Mouse (Mus musculus): ENCODE results near the gene Dock2.

The Dock2 gene

DNA sequence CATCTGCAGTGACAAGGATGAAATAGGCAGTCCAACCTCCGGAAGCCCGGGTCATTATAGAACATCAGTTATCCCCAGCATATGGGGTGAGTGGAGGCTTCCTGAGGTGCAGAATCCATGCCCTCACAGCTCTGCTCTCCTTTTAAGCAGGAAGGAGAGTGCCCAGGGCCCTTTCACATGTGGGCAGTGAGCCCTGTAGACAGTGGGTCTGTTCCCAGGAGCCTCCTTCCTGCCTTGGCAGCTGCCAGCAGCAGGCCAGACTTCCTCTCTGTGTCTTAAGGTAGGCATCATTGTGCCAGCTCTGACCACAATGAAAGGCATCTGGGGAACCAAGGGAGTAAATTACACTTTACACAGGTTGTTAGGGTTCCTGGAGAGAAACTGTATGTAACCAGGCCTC lies 14.3 kb downstream of the Dock2 start:
- DNase-seq (ENCODE audit: low spot score) = no peak

GRCm38 (mm10) chr11:34763739-34764361 lies 19.8 kb downstream of the Dock2 start:
- no peak for DNase-seq (ENCODE audit: low spot score)

DNA sequence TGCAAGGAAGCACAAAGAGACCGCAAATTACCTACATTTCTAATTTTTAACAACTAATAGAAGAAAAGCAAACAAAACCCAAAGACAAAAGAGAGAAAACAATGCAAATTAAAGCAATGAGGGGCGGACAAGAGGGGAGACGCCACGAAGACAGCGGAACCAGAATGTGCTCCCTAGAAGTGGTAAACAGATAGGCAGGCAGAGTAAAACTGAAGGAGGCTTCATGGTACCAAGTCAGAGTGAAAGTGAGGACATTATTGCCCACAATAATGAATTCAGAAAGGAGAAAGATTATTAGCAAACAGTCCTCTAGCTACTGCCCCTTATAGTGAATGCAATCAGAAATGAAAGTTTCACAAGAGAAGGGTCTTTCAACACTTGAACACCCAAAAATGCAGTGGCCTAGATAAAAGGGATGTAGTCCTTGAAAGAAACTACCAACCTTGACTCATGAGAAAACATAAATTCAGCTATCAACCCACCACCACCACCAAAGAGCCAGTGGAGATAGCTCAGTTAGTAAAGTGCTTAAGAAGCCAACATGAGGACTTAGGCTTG lies 21.0 kb downstream of the Dock2 start:
- DNase-seq (ENCODE audit: low spot score) = no peak

- DNase-seq (ENCODE audit: low spot score) = no peak
Observed at GRCm38 (mm10) chr11:34762125-34762524, 21.6 kb downstream of the Dock2 start.

- no peak for DNase-seq (ENCODE audit: low spot score)
Observed at GRCm38 (mm10) chr11:34759582-34759981, 24.1 kb downstream of the Dock2 start.

- DNase-seq (ENCODE audit: low spot score) = no peak
Observed at GRCm38 (mm10) chr11:34741081-34741480, 42.6 kb downstream of the Dock2 start.

DNA sequence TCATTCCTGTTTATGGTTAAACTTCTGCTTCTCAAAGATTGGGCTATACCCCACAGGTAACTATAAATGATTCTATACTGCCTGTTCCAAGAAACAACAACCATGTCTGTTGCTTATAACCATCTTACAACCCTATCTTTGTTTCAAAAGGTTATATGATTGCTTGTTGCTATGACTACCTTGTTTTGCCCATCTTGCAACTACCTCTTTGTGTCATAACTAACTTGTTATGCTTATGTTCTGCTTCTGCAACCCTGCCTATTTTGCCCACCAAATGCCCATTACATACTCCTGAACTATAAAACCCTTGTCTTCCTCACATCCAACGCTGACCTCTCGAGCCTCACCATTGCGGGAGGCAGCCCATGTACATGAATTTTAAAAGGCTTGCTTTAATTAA lies 43.9 kb downstream of the Dock2 start:
- DNase-seq (ENCODE audit: low spot score) = no peak

DNA sequence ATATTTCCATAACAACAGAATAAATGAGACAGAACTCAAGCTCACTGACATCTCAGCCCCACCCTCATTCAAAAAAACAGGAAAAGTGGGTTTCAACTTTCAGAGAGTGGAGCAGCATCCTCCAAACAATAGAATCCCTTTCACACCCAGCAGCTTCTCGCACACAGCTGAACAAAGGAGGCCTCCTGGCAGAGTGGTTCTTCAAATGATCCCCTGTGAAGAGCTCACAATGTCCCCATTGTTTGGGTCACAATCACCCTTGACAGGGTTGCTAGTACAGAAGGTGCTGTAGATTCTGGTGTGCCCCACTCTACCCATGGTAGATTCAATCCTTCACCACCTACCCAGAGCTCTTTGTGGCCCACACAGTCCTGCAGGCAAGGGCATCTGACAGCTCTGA lies 44.7 kb downstream of the Dock2 start:
- DNase-seq (ENCODE audit: low spot score) = peak; percentile 57

- no peak for DNase-seq (ENCODE audit: low spot score)
Observed at GRCm38 (mm10) chr11:34737193-34737592, 46.5 kb downstream of the Dock2 start.

DNA sequence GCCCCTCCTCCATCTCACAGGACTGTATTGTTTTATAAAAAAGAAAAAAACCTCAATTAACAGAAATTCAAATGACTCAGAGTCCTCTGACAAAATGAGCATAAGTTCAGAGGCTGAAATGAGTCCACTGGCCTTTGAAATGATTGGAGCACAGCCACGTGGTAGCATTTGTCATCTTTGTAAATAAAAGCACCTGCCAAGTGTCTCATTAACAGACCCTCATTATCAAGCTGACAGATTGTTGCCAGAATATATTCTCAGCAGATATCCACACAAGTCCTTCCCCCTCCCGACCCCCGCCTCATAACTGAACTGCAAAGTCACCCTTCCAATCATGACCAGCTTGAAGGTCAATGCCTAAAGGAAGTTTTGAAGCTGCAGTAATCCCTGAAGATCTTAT lies 49.7 kb downstream of the Dock2 start:
- DNase-seq (ENCODE audit: low spot score) = no peak

DNA sequence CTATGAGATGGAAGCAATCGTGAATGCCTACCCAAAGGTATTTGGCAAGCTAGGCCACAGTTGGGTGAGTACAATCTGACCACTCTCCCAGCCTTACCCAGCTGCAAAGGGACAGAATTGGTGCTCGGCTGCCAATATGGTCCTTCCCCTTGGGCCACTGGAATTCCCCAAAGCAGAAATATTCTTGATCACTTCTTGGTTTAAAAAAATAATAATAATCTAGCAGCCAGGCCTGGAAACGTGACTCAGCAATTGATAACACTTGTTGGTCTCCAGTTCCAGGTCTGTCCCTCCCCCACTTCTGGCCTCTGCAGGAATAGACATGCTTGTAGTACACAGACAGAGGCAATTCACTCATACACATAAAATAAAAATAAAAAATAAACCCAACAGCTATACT lies 56.2 kb downstream of the Dock2 start:
- no peak for DNase-seq (ENCODE audit: low spot score)

- no peak for DNase-seq (ENCODE audit: low spot score)
Observed at GRCm38 (mm10) chr11:34726699-34727347, 56.9 kb downstream of the Dock2 start.

GRCm38 (mm10) chr11:34713360-34713759 lies 70.3 kb downstream of the Dock2 start:
- DNase-seq (ENCODE audit: low spot score) = no peak

GRCm38 (mm10) chr11:34708278-34708677 lies 75.4 kb downstream of the Dock2 start:
- no peak for DNase-seq (ENCODE audit: low spot score)

GRCm38 (mm10) chr11:34707360-34707759 lies 76.3 kb downstream of the Dock2 start:
- DNase-seq (ENCODE audit: low spot score) = no peak

DNA sequence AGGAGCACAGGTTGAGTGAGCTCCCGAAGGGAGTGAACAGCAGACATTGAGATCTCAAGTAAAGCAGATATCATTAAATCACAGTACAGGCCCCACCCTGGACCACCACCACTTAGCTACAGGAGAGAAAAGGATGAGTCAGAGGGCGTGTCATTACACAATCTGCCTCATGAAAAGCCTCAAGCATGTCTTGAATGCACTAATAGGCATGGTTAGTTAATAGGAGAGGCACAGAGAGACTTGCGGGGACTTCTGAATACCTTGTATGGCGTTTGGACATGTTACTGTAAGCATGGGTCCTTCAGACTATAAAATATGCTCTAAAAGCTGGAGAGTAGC lies 78.6 kb downstream of the Dock2 start:
- no peak for DNase-seq (ENCODE audit: low spot score)

GRCm38 (mm10) chr11:34704384-34705107 lies 79.1 kb downstream of the Dock2 start:
- no peak for DNase-seq (ENCODE audit: low spot score)

GRCm38 (mm10) chr11:34703851-34704250 lies 79.8 kb downstream of the Dock2 start:
- DNase-seq (ENCODE audit: low spot score) = no peak

DNA sequence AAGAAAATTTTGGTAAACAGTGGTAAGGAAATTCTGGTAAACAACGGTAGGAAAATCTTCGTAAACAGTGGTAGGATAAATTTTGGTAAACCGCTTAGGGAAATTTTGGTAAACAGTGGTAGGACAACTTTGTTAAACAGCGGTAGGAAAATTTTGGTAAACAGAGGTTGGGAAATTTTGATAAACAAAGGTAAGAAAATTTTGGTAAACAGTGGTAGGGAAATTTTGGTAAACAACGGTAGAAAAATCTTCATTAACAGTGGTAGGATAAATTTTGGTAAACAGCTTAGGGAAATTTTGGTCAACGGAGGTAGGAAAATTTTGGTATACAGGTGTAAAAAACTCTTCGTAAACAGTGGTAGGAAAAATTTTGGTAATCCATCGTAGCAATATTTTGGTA lies 101.9 kb downstream of the Dock2 start:
- no peak for DNase-seq (ENCODE audit: low spot score)

GRCm38 (mm10) chr11:34544631-34545030 lies 239.1 kb downstream of the Dock2 start:
- no peak for DNase-seq (ENCODE audit: low spot score)

DNA sequence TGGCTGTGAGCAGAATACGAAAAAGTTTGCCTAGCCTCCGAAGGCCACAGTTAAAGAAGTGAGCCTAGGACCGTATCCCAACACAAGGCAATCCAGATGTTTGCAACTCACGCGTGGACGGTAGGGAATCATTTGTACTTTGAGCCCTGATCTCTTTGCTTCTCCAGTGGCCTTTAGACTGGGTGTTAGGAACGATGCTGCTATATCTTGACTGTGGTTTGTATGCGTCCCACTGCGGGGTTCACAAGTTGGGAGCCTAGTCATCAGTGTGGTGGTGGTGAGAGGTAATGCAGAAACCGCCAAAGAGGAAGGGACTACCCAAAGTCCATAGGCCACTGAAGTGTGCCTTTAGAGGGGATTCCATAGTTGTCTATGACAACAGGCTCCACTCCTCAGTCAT lies 251.6 kb downstream of the Dock2 start:
- no peak for DNase-seq (ENCODE audit: low spot score)

DNA sequence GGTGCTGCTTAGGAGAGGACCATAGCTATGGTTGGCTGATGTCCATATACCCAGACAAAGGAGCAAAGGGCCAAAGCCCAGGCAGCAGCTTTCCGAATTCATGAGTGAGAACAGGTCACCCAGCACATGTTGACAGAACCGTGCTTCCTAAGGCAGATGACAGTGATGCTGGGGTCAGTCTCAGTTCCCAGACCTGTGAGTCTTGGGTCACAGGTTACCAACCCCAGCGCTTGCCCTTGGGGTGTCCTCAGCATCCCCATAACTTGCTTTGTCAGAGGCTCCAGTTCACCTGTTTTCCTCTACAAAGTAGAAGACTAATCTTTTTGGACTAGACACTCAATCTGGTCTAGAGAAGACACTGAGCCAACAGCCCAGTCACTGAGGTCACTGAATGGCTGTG lies 252.7 kb downstream of the Dock2 start:
- no peak for DNase-seq (ENCODE audit: low spot score)

DNA sequence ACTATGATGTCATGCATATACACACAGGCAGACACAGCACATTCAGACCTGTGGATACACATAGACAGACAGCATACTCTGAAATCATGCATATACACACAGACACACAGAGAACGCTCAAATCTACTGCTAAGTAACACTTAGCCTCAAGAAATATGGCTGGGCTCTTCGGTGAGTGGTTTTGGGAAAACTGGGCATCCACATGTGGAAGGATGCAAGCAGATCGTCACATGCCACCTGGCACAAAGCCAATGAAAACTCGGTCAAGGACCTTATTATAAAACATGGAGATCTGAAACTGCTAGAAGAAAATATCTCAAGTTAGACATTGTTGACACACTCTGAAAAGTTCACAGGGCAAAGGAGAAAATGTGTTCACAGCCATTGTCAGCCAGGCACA lies 255.7 kb downstream of the Dock2 start:
- no peak for DNase-seq (ENCODE audit: low spot score)

Data from layer of hippocampus, adult 11-12 months (tissue).